Mouse (Mus musculus) heart, adult 2 months (tissue): ENCODE measurements at regions not wholly inside any gene's neighbourhood (a gene's known extent, or its start where the extent isn't known, plus 50 kb on each side); places are given as distances from the start of the nearest gene placed in this dataset.

Experiments used
- CTCF ChIP-seq: fragments of 200-600 bp; IDR thresholded peaks from 2 replicates; pipeline ENCODE4 v1.8.1; 2022; ENCODE audit warnings: antibody characterized with exemption, mild to moderate bottlenecking, moderate library complexity
- EP300 ChIP-seq: fragments of 200-500 bp; IDR thresholded peaks from 2 replicates; pipeline ENCODE4 v1.6.1; 2011; ENCODE audit warnings: low read depth, low read length, control low read depth; ENCODE audit not compliant: insufficient read depth
- POLR2A ChIP-seq: fragments of 200-500 bp; IDR thresholded peaks from 2 replicates; pipeline ENCODE4 v1.6.1; 2011; ENCODE audit warnings: mild to moderate bottlenecking, low read depth, low read length, control low read depth; ENCODE audit not compliant: insufficient read depth

DNA sequence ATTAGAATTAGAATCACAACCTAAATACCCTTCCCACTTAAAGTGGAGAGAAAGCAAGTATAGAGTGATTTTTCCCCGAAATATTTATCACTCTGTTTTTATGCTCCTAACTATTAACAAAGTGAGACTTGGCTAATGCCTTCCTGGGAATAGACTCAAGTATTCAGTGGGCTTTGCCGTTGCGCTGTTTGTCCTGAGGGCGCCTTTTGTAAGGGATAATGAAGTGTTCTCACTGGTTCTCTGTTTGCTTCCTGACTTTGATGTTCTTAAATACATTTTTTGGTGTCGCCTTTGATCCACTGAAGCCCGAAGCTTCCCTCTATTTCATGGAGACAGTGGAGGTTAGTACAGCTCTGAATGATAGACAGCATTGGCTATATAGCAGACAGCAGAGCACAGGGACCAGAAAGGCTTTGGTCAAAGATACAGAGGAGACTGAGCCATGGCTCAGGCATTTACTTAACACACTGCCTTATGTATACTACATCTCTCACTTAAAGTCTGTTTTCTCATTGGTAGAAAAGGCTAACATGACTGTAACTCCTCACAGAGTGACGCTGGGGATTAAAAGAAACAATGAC is 63.0 kb upstream of the Stxbp6 start:
- TF ChIP-seq CTCF = no peak
- TF ChIP-seq POLR2A = no peak
- no peak for TF ChIP-seq EP300
